8 mouse cellular contexts compared by ENCODE assay signal in the genomic region with DNA sequence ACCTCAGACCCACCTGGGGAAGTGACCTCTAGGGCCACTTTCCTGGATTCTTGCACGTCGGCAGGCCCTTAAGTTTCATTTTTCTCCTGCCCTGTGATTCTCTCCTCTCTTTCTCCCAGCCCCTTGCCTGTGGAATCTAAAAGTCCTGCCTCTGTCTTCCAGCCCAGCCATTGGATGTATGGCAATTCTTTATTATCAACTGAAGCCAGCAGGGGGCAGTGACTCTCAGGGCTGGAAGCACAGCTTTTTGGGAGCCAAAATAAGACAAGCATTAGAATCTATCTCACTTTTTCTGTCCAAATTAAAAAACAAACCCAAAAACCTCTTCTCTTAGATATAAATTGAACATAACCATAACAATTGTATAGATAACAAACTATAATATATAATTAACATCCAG. TPM values are rescaled to one million over a fixed set of nuclear protein-coding genes. Genes with fewer than 3 reads are reported as not detected.
DNase-seq lines count a peak whose midpoint lies in the region; ATAC-seq and TF ChIP-seq lines count a peak whose summit lies in the region.

No protein-coding gene starts in this region.

- H3K36me3 ChIP-seq in small intestine, adult 2 months (ENCODE audit: control insufficient read depth, insufficient read depth, low read length): peaks cover 55% of the 10 kb centered on the region

- no peaks in the 10 kb centered on the region for H3K27me3 ChIP-seq in small intestine, adult 2 months (ENCODE audit: control insufficient read depth, insufficient read depth, low read length)

- peak; percentile 59; the same call in 1 of the 2 replicates for TF ChIP-seq CTCF in small intestine, adult 2 months (IDR thresholded peaks at IDR 0.05; ENCODE audit: extremely low read depth, insufficient read length, insufficient replicate concordance, low read depth, low read length)

- TF ChIP-seq POLR2A in small intestine, adult 2 months (IDR thresholded peaks at IDR 0.05; ENCODE audit: low read depth, low read length): no peak

- ATAC-seq in hematopoietic stem cell, adult 5-6 weeks (replicated peaks in 1 of 2; ENCODE audit: insufficient read depth in 1 of 2, low FRiP score in 2 of 2, low TSS enrichment in 1 of 2, low read depth in 1 of 2, poor library complexity in 2 of 2, severe bottlenecking in 2 of 2): peak; percentile 32 to 37; a peak in 1 of 4 replicates

- no peak overlapping the region for H3K4me3 ChIP-seq in small intestine, adult 2 months (ENCODE audit: low read depth, low read length)

- no peak overlapping the region for H3K27ac ChIP-seq in small intestine, adult 2 months (ENCODE audit: insufficient read depth, low read depth, low read length)

- 89% methylated on average over 2 of the region's 2 CpGs for WGBS in small intestine, adult 2 months

- no peaks in the 10 kb centered on the region for H3K4me1 ChIP-seq in small intestine, adult 2 months (ENCODE audit: control insufficient read depth, insufficient read depth, insufficient read length, low read length)

- intact Hi-C loops in left cerebral cortex, postnatal 14 days (cut with DNase I): no loop called here
- intact Hi-C loops in left cerebral cortex, postnatal 36 days (cut with DNase I): no loop called here

- peak; percentile 14 to 36 for DNase-seq in cerebellum, postnatal 14 days
- DNase-seq in cerebellum, postnatal 4 days (ENCODE audit: low spot score in 2 of 2): no peak
- DNase-seq in left cerebral cortex, postnatal 14 days (ENCODE audit: low spot score in 2 of 2): peak; percentile 18 to 37
- DNase-seq in left cerebral cortex, postnatal 36 days (ENCODE audit: low spot score in 2 of 2): no peak
- DNase-seq in WW6 (ENCODE audit: low read depth, low spot score): peak; percentile 33
- DNase-seq in ovary, postnatal 36 days (ENCODE audit: low spot score): no peak

RNA-seq across cellular contexts. Expression of gene Cdc27, which starts 39.8 kb away (rescaled TPM):
- 10 to 100 TPM; 59.6 to 67.6 TPM for total RNA-seq in left cerebral cortex, postnatal 14 days (2021)
- 10 to 100 TPM; 56.6 to 63.2 TPM for total RNA-seq in left cerebral cortex, postnatal 36 days (2021)
- total RNA-seq in hematopoietic stem cell, adult 5-6 weeks (2017): 67.9 and 68.2 TPM in 2 replicates
- polyA plus RNA-seq in small intestine, adult 2 months (2012; rRNA removed): 0.74 and 1.2 TPM in 2 replicates

RNA-seq across cellular contexts. Expression of gene Myl4, which starts 39.9 kb away (rescaled TPM):
- 10 to 100 TPM; 22.9 to 27.2 TPM for total RNA-seq in left cerebral cortex, postnatal 14 days (2021)
- total RNA-seq in left cerebral cortex, postnatal 36 days (2021): 10 to 100 TPM; 22.6 to 43.4 TPM
- total RNA-seq in hematopoietic stem cell, adult 5-6 weeks (2017): 2.2 and 3.9 TPM in 2 replicates
- polyA plus RNA-seq in small intestine, adult 2 months (2012; rRNA removed): 2.2 and 3.4 TPM in 2 replicates

RNA-seq across cellular contexts. Expression of gene Kansl1, which starts 41.9 kb away (rescaled TPM):
- total RNA-seq in left cerebral cortex, postnatal 14 days (2021): 10 to 100 TPM; 64.8 to 71.7 TPM
- 10 to 100 TPM; 69.6 to 87.1 TPM for total RNA-seq in left cerebral cortex, postnatal 36 days (2021)
- 45.5 and 49.5 TPM in 2 replicates for total RNA-seq in hematopoietic stem cell, adult 5-6 weeks (2017)
- 29.3 and 60.1 TPM in 2 replicates for polyA plus RNA-seq in small intestine, adult 2 months (2012; rRNA removed)

Comparison
In these comparisons a context has a peak if more than half of its experiments do, and no peak if none do; other contexts are left out.
1. DNase-seq: peak in cerebellum, postnatal 14 days (2 of 2), left cerebral cortex, postnatal 14 days (2 of 2) and WW6 (single experiment); none in cerebellum, postnatal 4 days (0 of 2), left cerebral cortex, postnatal 36 days (0 of 2) and ovary, postnatal 36 days (single experiment).